Mouse (Mus musculus) lung, adult 2 months (tissue): ENCODE results near the gene Ccdc40.

Experiments used
- CTCF ChIP-seq: fragments of 200-500 bp; IDR thresholded peaks from 2 replicates; pipeline ENCODE4 v1.5.1; 2011; ENCODE audit warnings: mild to moderate bottlenecking, low read length, control low read depth; ENCODE audit not compliant: insufficient read depth
- POLR2A ChIP-seq: fragments of 200-500 bp; IDR thresholded peaks from 2 replicates; pipeline ENCODE4 v1.6.1; 2011; ENCODE audit warnings: low read depth, mild to moderate bottlenecking, control low read depth, low read length, borderline replicate concordance; ENCODE audit errors: extremely low read depth

GRCm38 (mm10) chr11:119188389-119188788 is 40.0 kb upstream of the Ccdc40 start:
- no peak for TF ChIP-seq CTCF
- TF ChIP-seq POLR2A, result no peak
